Mouse (Mus musculus): Measurements from ENCODE around the gene Hoxd12.
A peak's percentile ranks its signal among the peaks of the same experiment; 100 is the strongest.

Hoxd12 gene

DNA sequence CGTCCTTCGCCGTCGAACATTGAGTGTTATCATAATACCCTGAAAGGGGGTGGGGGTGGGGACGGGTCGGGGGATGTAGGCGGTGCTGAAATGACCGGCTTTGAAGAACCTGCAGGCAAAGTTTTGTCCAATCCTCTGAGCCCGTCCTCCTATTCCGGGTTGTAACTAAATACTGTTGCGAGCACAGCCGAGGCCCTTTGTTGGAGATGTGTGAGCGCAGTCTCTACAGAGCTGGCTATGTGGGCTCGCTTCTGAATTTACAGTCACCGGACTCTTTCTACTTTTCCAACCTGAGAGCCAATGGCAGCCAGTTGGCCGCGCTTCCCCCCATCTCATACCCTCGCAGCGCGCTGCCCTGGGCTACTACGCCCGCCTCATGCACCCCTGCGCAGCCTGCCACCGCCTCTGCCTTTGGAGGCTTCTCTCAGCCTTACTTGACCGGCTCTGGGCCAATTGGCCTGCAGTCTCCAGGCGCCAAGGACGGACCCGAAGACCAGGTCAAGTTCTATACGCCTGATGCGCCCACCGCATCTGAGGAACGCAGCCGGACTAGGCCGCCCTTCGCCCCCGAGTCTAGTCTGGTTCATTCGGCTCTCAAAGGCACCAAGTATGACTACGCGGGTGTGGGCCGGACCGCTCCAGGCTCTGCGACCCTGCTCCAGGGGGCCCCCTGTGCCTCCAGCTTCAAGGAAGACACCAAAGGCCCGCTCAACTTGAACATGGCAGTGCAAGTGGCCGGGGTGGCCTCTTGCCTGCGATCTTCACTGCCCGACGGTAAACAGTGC is at the start of gene Hoxd12:
TSS of gene Hoxd12 (plus strand) at position 133 of the 785 bp plus-strand sequence.
- DNase-seq = no peak

DNA sequence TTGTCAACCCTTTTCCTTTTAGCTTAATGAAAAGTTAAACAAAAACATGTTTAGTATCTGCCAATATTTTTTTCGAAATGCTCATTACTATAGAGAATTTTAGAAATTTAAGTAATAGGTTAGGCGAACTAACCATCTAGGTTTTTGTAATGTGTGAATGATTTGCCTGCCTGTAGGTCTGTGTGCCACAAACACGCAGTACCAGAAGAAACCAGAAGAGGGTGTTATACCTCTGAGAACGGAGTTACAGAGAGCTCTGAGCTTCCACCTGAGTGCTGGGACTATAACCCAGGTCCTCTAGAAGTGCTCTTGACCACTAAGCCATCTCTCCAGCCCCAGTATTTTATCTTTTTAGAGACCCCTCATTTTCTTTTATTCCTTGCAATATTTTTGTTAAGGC is 39.4 kb upstream of the Hoxd12 start:
- DNase-seq = no peak

DNA sequence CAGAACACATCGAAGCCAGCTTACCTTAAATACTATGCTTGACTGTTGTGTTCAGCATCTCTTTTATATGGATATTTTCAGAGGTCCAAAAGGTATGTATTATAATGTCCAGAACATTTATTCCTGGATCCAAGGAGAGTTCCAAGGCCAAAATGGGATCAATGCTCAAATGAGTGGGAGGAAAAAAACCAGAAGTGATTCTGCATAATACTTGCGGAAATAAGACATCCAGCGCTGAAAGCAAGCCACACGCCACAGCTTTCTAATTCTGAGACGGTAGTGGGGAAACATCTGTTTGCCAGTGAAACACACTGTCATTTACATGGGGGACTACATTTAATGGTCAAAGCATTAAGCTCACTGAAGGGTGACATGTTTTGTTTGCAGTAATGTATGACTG is 32.4 kb upstream of the Hoxd12 start:
- no peak for DNase-seq

DNA sequence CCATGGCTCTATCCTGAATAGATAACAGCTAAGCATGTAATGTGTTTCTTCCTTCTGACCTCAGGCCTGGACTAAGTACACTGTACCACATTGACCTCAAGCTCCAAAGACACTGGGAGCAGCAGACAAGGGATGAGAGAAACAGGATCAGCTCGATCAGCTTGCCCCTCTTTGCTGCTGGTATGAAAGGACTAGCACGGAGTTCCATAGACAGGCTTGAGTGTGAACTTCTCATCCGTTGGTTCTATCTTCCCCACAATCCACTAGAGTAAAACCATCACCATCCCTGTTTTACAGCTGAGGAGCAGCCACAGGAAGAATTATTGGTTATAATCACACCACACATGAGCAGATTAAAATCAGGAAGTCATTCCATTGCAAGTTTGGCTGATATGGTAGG is 29.2 kb upstream of the Hoxd12 start:
- no peak for DNase-seq

DNA sequence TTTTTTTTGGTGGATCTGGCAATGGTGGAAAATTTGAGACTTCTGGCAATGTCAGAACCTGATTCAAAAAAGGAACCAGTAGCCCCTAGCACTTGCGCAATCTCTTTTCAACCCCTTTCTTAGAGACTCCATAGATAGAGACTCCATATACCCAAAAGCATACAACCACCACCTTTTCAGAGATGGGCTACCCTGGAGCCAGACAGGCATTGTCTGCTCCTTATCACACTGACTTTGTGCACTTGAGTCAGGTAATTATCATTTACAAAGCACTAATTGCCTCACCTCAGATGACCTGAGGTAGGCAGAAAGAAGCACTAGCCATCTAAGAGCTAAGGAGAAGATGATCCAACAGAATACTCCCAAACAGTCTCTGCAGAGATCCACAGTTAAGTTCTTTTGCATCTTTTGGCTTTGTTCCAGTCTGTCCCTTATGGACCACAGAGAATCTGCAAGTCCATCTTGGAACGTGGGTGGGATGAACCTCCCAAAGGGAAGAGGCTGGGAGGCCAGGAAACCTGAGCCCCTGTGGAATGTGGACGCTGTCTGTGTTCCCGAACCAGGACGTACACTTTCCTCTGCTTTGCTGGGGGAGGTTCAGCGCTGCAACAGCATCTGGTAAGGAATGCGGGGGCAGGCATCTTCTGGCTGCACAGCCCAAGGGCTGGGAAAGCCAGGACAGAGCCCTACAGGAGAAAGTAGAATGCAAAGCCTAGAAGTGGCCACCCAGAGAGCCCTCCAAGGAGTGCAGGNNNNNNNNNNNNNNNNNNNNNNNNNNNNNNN is 27.5 kb upstream of the Hoxd12 start:
- no peak for DNase-seq

DNA sequence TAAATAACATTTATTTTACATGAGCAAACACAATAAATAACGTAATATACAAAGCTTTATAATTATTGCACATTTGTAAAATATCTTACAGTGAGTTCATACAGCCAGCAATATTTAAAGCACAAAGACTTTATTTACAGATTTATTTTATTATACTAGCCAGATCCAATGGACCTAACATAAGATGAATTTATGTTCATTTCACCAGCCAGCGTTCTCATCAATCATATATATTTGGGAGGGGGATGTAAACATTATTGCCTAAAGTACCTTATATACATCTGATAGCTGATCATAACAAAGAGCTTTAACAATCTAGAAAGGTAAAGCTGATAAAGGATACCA is 21.8 kb upstream of the Hoxd12 start:
- DNase-seq = no peak

DNA sequence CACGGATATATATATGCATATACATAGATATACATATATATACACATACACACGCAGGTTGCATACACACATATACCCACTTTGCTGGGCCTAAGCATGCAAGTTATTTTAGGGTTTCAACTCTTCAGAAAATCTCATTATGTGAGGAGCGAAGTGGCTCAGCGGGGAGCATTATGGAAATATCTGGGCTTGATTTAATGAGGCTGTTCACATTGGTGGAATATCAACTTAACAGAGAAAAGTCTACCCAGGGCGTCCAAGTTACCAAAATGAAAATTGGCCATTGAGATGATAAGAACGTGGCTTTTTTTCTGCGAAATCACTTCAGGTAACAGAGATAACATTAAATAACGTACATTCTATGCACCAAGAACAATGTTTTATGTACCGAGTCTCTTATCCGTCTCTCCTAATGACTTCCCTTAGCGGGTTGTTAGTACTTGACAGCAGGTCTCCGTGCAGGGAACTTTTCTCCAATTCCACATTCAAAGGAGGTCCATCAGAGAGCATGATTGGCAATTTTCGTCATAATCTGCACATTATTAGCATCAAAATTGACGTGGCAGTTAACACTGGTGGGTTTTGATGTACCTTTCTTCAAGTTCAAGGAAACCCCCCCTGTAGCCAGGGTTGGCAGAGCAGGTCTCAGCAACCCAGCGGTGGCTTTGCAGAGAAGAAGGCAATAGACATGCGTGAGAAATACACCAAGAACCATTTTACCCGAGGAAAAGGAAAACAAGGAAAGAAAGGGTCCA is 20.9 kb upstream of the Hoxd12 start:
- DNase-seq = no peak

DNA sequence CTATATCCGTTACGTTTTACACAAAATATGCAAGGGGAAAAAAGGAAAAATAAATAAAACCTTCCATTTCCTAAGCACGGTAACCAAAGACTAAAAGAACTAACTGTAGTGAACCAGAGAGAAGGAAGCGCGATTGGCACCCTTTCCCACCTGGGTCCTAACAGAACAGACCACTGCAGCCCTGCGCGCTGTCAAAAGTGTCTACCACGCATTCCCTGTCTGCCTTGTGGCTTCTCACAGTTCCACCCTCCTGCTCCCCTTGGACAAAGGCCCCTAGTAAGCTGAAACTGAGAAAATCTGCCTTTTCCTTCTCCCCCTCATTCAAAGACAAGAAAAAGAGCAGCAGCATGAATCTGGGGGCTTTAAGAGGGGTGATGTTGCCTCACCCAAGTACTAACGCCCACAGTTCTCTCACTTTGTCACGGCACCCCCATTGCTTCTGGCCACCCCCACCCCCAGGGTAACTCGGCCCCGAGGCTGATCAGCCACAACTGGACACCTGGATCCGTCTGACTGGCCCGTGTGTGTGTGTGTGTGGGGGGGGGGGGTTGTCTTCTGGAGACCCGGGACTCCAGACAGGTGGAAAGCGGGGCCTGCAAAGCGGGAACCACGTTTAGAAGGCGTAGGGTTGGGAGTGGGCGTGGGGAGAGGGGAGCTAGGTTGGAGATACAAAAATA is 19.9 kb upstream of the Hoxd12 start:
- DNase-seq = no peak

DNA sequence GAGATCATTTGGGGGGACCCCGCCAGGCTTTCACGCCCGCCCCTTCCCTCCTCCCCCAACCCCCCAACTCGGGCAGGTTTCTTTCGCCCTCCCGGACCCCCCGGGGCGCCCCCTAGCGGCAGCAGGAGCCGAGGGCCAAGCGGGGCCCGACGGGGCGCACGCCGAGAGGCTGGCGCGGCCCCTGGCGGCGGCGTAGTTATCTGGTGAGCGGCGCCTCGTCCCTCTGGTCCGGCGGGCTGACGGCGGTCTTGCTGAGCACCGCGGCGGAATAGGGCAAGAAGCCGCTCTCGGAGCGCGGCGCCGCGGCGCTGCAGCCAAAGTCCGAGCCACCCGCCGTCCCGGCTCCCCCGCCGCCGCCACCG is 19.4 kb upstream of the Hoxd12 start:
- no peak for DNase-seq

DNA sequence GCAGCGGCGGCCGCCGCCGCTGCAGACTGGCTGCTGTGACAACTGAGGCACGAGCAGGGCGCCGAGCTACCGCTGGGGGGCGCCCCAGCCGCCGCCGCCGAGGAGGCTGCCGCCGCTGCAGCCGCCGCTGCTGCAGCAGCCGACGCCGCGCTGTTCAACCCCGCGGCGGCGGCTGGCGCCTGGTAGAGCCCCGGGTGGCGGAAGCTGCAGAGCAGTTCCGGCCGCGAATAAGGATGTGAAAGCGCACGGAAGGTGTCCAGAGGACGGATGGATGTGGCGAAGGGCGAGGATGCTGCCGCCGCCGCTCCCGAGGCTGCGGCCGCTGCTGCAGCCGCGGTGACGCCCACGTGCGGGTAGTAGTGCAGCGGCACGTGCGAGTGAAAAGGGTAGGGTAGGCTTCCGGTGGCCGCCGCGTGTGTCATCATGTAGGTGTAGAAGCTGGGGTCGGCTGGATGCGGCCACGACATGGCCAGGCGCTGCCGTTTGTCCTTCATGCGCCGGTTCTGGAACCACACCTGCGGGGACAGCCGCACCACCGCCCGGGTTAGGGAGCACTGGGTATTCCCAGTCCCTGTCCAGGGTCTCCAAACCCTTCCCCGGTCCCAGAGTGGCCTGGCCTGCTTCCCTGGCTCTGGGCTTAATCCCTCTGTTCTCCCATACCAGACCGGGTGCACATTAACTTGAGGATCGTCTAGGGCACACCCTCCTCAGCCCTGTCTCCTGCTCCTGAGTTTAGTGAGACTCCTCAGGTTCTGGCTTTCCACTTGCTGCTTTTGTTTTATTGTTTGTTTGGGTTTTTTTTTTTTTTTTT is 18.8 kb upstream of the Hoxd12 start:
- no peak for DNase-seq

DNA sequence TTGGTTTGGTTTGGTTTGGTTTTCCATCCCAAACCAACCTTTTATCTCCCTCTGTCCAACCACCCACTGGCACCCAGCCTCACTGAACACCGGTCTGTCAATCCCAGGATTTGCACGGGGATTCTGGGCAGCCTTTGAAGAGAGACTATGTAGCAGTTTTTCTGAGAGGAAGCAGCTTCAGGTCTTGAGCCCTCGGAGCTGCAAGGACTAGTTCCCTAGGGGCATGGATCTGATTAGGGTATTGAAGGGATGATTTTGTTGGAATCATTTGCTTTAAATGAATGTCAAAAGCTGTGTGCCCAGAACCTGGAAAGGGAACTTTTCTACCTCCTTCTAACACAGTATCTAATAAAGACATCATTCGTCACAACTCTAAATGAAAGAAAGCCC is 18.2 kb upstream of the Hoxd12 start:
- no peak for DNase-seq

DNA sequence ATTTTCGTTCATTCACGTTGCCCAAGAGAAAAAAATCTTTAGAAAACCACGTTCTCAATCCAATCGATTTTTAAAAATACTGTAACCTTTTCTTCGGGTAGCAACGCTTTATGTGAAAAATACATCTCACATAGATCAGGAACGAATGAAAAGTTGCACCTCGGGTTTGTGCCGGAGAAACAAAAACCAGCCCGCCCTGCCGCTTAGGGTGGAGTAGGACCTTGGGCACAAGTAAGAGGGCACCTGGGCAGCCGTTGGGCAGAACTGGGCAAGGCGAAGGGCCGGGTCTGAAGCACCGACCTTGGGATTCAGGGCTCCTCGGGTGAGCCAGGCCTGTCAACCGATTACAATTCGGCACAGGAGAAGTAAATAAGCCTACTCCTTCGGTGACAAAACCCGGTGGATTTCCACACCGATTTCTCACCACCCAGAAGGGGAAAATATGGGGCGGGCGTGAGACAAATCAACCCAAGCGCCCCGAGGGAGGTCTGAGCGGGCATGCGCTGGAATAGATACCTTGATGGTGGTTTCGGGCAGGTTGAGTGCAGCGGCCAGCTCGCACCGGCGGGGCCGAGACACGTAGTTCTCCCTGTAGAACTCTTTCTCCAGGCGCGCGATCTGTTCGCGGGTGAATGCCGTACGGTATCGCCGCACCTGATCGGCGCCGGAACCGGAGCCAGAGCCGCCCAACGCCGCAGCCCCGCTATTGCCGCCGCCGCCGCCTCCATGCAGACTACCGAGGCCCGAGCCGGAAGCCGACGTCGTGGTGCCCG is 17.4 kb upstream of the Hoxd12 start:
- no peak for DNase-seq

DNA sequence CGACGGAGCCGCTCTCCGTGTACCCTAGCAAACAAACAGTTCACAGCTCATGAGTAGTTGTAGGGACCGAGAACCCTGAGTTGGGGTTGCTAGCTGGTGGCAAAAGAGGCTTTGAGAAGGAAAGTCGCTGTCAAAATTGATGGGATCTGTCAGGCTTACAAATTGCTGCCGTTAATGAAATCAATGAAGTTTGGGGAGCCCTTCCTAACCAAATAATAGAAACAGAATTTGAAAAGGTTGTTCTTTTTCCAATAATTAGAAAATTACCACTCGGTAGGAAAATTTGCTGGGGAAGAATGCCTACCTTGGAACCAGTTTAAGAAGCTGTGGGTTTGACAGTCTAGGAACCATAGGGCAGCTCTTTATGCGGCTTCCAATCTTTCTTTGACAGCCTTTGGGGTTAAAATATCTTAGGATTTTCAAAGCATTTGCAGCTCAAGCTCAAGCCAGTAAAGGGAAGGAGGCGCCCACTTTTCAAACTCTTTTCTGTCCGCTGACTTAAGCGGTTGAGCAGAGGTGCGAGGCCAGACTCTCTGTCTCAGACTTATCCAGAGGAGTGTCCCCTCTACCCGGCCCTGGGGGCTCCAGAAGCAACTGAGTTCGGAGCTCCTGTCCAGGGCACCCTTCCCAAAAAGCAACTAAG is 16.7 kb upstream of the Hoxd12 start:
- DNase-seq = no peak

DNA sequence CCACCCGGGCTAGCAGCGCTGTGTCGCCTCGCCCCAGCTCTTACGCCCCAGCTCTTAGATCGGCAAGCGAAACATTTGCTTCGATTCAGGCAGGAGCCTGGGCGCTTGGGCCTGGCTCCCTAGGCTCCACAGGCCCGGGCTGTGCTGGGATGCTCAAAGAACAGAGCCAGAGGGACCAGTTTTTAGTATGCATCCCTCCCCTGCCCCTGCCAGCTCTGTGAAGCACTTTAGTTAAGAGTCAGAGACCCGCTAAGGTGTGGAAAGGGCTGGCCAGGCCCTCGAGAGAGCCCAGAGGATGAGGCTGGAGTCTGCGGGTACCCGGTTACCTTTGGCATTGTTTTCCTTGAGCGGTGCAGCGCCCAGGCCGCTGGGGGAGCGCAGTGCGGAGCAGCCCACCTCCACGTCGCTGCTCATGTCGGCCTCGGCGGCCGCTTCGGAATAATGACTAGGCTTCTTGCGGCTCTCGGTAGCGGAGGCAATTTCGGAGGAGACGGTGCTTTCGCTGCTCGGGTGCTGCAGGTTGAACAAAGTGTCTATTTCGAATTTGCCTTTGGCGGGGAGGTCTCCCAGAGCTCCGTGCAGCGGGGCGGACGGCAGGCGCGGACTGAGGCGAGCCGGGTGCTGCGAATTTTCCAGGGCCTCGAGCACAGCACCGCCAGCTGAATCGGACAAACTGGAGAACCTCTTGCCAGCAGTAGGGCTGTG is 16.0 kb upstream of the Hoxd12 start:
- DNase-seq = no peak

DNA sequence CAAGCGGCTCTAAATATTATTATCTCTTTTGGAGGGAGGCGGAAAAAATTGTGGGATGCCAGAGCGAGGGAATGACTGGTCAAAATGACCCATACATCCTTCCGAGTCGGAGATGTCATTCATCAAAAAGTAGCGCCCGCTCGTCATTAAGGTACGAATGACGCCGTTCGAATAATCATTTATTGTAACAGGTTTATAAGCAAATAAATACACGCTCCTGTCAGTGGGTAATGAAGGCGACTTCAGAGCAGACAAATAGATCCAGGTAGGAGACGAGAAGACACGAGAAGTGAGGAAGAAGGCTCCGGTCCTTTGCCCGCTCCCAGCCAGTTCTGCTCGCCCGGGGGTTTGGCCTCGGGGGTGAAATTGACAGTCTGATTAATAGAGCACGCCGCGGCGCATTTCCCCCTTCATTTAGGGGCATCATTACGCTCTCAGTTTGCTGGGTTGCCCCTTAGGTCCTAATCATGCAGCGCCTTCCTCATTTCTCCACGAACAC is 15.3 kb upstream of the Hoxd12 start, which contains the start of gene Evx2:
TSS of gene Evx2 (minus strand) at position 51 of the 499 bp plus-strand sequence.
- DNase-seq = no peak

DNA sequence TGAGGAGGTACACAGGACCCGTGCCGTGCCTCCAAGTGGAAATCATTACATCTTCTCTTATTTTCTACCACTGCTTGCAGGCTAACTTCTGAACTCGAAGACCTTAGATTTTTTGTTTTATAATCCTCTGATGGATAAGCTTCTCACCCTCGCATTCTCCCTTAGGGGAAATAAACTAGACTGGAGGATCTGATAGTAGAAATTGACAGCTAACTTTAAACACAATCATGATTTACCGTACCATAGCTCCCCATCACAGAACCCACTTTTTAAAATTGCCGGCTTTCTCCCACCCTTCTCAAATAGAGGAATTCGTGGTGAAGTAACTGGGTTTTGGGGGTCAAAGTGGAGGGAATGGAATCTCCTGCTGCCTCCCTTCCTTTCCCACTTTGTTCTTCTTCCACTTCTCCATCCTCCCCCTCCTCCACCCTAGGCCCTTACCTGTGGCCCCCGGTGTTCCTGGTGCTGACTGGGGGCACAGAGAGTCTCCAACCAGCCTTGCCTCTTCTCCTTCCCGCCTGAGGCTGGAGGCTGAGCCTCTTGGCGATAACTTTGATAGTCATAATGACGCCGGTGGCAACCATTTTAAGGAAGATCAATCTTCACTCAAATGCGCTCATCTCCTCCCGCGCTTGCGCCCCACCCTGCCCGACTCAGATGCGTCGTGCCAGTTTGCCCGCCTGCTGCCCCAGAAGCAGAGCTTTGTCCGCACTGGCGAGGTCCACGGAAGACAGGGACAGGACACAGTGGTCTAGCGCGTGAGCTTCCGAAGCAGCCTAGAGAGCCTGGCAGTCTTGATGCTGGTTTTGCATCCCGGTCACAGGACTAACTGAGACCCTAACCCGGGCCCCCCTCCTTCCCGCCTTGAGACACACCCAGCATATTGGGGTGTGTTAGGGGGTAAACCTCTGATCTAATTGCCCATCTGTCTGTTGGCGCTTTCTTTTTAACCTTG is 14.1 kb upstream of the Hoxd12 start:
- DNase-seq = no peak

DNA sequence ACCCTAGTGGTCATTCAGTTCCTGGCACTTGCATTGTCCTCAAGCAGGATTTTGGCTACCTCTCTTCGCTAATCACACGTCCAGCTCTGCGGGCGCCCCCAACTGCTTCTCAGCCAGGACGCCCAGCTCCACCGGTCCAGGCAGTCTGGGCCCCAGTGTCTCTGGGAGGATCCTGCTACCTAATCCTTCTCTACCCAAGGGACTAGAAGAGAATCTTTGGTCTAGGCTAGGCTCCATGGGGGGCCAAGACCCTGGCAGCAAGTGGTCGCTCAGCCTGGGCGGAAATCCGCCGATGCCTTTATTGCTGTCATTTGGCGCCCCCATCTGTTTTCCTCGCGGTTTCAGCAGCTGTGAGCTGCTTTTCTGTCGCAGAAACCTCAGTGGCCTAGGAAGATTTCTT is 13.1 kb upstream of the Hoxd12 start:
- DNase-seq = no peak

DNA sequence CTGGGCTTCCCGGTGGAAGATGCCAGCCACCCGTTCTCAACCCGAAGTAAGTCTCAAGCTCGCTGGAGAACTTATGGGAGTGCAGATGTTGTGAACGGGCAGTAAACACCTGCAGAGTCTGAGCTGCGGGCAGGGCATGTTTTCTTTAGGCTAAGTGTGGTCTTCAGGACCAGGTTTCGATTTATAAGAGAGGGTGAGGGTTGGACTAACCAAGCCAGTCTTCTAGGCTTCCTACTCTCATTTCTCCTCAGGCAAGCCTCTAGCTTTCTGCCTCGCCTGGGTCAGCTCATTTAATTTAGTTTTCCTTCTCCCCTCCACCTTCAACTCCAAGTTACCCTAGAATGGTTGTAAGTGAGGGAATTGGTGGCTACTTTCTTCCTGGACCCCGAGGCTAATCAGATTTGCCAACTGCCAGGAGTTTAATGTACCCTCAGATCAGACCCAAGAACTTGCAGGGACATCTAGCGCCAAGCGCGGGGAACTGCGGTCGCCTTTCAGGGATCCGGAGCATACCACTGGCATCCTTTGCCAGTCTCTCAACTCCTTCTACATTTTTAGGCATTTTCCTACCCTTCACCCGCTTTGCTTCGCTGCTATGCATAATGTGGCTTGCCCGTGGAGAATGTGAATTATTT is 11.4 kb upstream of the Hoxd12 start:
- DNase-seq = peak in 1 of 2 experiments; percentile 25
